21 mouse cellular contexts compared by ENCODE assay signal in the genomic region with DNA sequence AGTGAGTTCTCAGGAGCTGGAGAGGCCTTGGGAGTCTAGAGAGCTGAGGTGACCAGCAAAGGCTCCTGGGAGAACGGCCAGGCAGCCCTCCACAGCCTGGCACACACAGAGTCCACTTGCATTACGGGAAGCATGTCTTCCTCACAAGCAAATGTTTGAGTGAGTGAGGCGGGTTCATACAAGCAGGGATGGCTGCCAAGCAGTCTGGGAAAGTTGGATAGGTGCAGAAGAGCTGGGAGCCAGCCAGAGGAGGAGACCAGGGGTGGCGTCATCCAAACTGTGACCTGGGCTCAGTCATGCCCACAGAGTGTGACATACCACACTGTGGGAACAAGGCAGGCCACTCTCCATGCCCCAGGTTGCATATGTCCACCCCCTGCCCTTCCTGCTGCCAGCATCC. TPM values are rescaled to one million over a fixed set of nuclear protein-coding genes. Genes with fewer than 3 reads are reported as not detected.
DNase-seq lines count a peak whose midpoint lies in the region; ATAC-seq lines count a peak whose summit lies in the region.
"Had no signal": no experiment of that assay in that cellular context is flagged by ENCODE, and none has a peak within 500 bp of the region (broad histone marks: within the 10 kb centered on the region; RNA-seq: fewer than 3 reads in every experiment).

No protein-coding gene starts in this region.

- H3K4me2 ChIP-seq in heart, embryonic 16.5 days (ENCODE audit: low read depth, low read length) = no peak overlapping the region
- H3K4me2 ChIP-seq in heart, embryonic 12.5 days = no peak overlapping the region
- H3K4me2 ChIP-seq: limb, embryonic 13.5 days; liver, embryonic 13.5 days; lung, embryonic 14.5 days; midbrain, embryonic 15.5 days had no signal

- no peak overlapping the region for H3K27ac ChIP-seq in heart, embryonic 16.5 days (ENCODE audit: low read length)
- H3K27ac ChIP-seq in heart, embryonic 12.5 days (ENCODE audit: poor library complexity, severe bottlenecking) = no peak overlapping the region
- H3K27ac ChIP-seq: kidney, postnatal 0 days; limb, embryonic 13.5 days; liver, embryonic 13.5 days; midbrain, embryonic 15.5 days had no signal

- no peaks in the 10 kb centered on the region for H3K36me3 ChIP-seq in heart, embryonic 16.5 days (ENCODE audit: control insufficient read depth, insufficient read depth)
- no peaks in the 10 kb centered on the region for H3K36me3 ChIP-seq in heart, embryonic 12.5 days
- H3K36me3 ChIP-seq: limb, embryonic 13.5 days; liver, embryonic 13.5 days; midbrain, embryonic 15.5 days had no signal

- peaks cover 19% of the 10 kb centered on the region for H3K4me1 ChIP-seq in heart, embryonic 16.5 days (ENCODE audit: control insufficient read depth, insufficient read depth, low read length)
- H3K4me1 ChIP-seq in heart, embryonic 12.5 days (replicated peaks) = peaks cover 43% of the 10 kb centered on the region
- H3K4me1 ChIP-seq: liver, embryonic 13.5 days had no signal

- WGBS in heart, embryonic 16.5 days = 54% methylated on average over 4 of the region's 4 CpGs
- WGBS in heart, embryonic 12.5 days = 85% methylated on average over 4 of the region's 4 CpGs

- peak; percentile 34 for DNase-seq in adrenal gland, postnatal 10 days
- no peak for DNase-seq in adrenal gland, adult 18-20 months (ENCODE audit: low spot score in 2 of 2)
- peak; percentile 38 for DNase-seq in lung, postnatal 36 days
- no peak for DNase-seq in lung, postnatal 14 days
- peak; percentile 62 for DNase-seq in heart, postnatal 4 days
- DNase-seq in yolk sac, embryonic 10.5 days (ENCODE audit: low spot score) = no peak
- DNase-seq: adrenal gland, postnatal 36 days; embryo, embryonic 11 days; liver, embryonic 13.5 days; lung, embryonic 14.5 days; right cerebral cortex, postnatal 25 days; thymus, postnatal 36 days had no signal

- H3K27me3 ChIP-seq in heart, embryonic 16.5 days (ENCODE audit: control insufficient read depth, insufficient read depth, low read length) = peaks cover 7% of the 10 kb centered on the region; the same call in 1 of the 2 replicates
- H3K27me3 ChIP-seq in heart, embryonic 12.5 days (replicated peaks) = peaks cover 16% of the 10 kb centered on the region; the same call in 1 of the 2 replicates
- H3K27me3 ChIP-seq: limb, embryonic 13.5 days; midbrain, embryonic 15.5 days; Patski had no signal

- no peak overlapping the region for H3K9ac ChIP-seq in heart, embryonic 16.5 days (ENCODE audit: low read length)
- H3K9ac ChIP-seq in heart, embryonic 12.5 days = no peak overlapping the region
- H3K9ac ChIP-seq: limb, embryonic 13.5 days; liver, embryonic 13.5 days; lung, embryonic 14.5 days; midbrain, embryonic 15.5 days had no signal

- no peak overlapping the region for H3K4me3 ChIP-seq in heart, embryonic 16.5 days (ENCODE audit: low read length)
- no peak overlapping the region for H3K4me3 ChIP-seq in heart, embryonic 12.5 days
- H3K4me3 ChIP-seq: limb, embryonic 13.5 days; liver, embryonic 13.5 days; midbrain, embryonic 15.5 days had no signal

- H3K9me3 ChIP-seq in heart, embryonic 16.5 days (replicated peaks; ENCODE audit: control insufficient read depth, low read length) = no peaks in the 10 kb centered on the region
- peaks cover 6% of the 10 kb centered on the region; the same call in 1 of the 2 replicates for H3K9me3 ChIP-seq in heart, embryonic 12.5 days (replicated peaks)
- H3K9me3 ChIP-seq: limb, embryonic 13.5 days; liver, embryonic 13.5 days; midbrain, embryonic 15.5 days had no signal

- 0 out of 2 replicates have a peak, but pooled peaks have one; percentile 12 for ATAC-seq in heart, embryonic 16.5 days (replicated peaks; ENCODE audit: extremely low read depth, insufficient read depth, low FRiP score)
- no peak for ATAC-seq in heart, embryonic 12.5 days (ENCODE audit: insufficient number of reproducible peaks, low FRiP score)
- ATAC-seq: CD4-positive, CD25-positive, alpha-beta regulatory T cell, adult 4 months; hindbrain, embryonic 16.5 days; intestine, postnatal 0 days; midbrain, embryonic 15.5 days; Patski had no signal

RNA-seq across cellular contexts. Expression of a gene that starts 25.2 kb away (rescaled TPM):
- 10 to 100 TPM in 1 of 2 experiments, 1 to 10 TPM in 1; 9.7 to 11.7 TPM for total RNA-seq in adrenal gland, postnatal 10 days (2021)
- total RNA-seq in adrenal gland, adult 18-20 months (2021) = 10 to 100 TPM; 18.1 to 39.3 TPM
- polyA plus RNA-seq in heart, embryonic 16.5 days (2015; fragmentation: Nextera tagmentation; extraction: Ambion mirVana) = 3.1 and 3.4 TPM in 2 replicates
- 1.4 and 1.8 TPM in 2 replicates for polyA plus RNA-seq in heart, embryonic 12.5 days (2016; fragmentation: Nextera tagmentation; extraction: Ambion mirVana)
- total RNA-seq in heart, postnatal 4 days (2021) = 10 to 100 TPM; 12.6 to 14.6 TPM
- polyA plus RNA-seq: CD4-positive, CD25-positive, alpha-beta regulatory T cell, adult 4 months; Patski had no signal

Comparison
In these comparisons a context has a peak if more than half of its experiments do, and no peak if none do; other contexts are left out.
1. DNase-seq: peak in adrenal gland, postnatal 10 days (single experiment), lung, postnatal 36 days (single experiment) and heart, postnatal 4 days (single experiment); none in adrenal gland, adult 18-20 months (0 of 2), lung, postnatal 14 days (single experiment) and yolk sac, embryonic 10.5 days (single experiment).